Mouse (Mus musculus): ENCODE measurements around the gene Sars2. TPM values are rescaled to one million over a fixed set of nuclear protein-coding genes. Genes with fewer than 3 reads are reported as not detected.
"Not testable (repeated sequence)": the region's sequence is repeated elsewhere in the genome, so short reads cannot be mapped to it uniquely, and the experiment has no call there.

Gene Sars2
- 28.8 and 33.0 TPM in 2 replicates for polyA plus RNA-seq (2014; fragmentation: Nextera tagmentation; extraction: Ambion mirVana)

- Histone ChIP-seq H3K27ac (ENCODE audit: low read depth, low read length) (peak within 1 kb of the TSS; percentile 78; the same call in 1 of the 2 replicates), H3K9ac (ENCODE audit: low read depth, low read length) (peak within 1 kb of the TSS; percentile 78), H3K4me1 (ENCODE audit: control insufficient read depth, insufficient read depth, low read length) (peaks cover 10% of the 10 kb centered on the region), H3K4me2 (replicated peaks; ENCODE audit: low read depth, low read length) (peak within 1 kb of the TSS; percentile 61), H3K4me3 (ENCODE audit: low read length) (peak within 1 kb of the TSS; percentile 76), H3K27me3 (ENCODE audit: control insufficient read depth, insufficient read depth, low read length) (no peaks in the 10 kb centered on the region), H3K36me3 (ENCODE audit: control insufficient read depth, insufficient read depth, low read length) (peaks cover 54% of the 10 kb centered on the region), H3K9me3 (ENCODE audit: control insufficient read depth, low read length) (no peaks in the 10 kb centered on the region)
- peak; percentile 98 for ATAC-seq (ENCODE audit: low FRiP score, low TSS enrichment)
- under 1% methylated on average over 39 of the region's 39 CpGs for WGBS
Observed at GRCm38 (mm10) chr7:28741709-28742438, at the start of gene Sars2, which contains the start of gene Mrps12. Sars2 (plus strand) TSS chr7:28741992. Mrps12 (minus strand) TSS chr7:28741820.

- Histone ChIP-seq H3K9ac (ENCODE audit: low read depth, low read length) (peak within 1 kb of the TSS; percentile 47), H3K9me3 (ENCODE audit: control insufficient read depth, low read length) (no peaks in the 10 kb centered on the region), H3K27me3 (ENCODE audit: control insufficient read depth, insufficient read depth, low read length) (no peaks in the 10 kb centered on the region), H3K27ac (ENCODE audit: low read depth, low read length) (0 out of 2 replicates have a peak within 1 kb of the TSS, but pooled peaks have one; percentile 4), H3K4me3 (ENCODE audit: low read length) (peak within 1 kb of the TSS; percentile 55), H3K4me2 (replicated peaks; ENCODE audit: low read depth, low read length) (peak within 1 kb of the TSS; percentile 82), H3K4me1 (ENCODE audit: control insufficient read depth, insufficient read depth, low read length) (no peaks in the 10 kb centered on the region; the same call in 1 of the 2 replicates), H3K36me3 (ENCODE audit: control insufficient read depth, insufficient read depth, low read length) (no peaks in the 10 kb centered on the region)
- 41% methylated on average over 27 of the region's 30 CpGs for WGBS
- peak; percentile 29; the same call in 1 of the 2 replicates for ATAC-seq (ENCODE audit: low FRiP score, low TSS enrichment)
Observed at GRCm38 (mm10) chr7:28692545-28693320, 49.1 kb upstream of the Sars2 start, which contains the start of gene Fbxo27. Fbxo27 (plus strand) TSS chr7:28692849.

- Histone ChIP-seq H3K4me1 (ENCODE audit: control insufficient read depth, insufficient read depth, low read length) (no peaks in the 10 kb centered on the region; the same call in 1 of the 2 replicates), H3K27ac (ENCODE audit: low read depth, low read length) (0 out of 2 replicates have a peak overlapping the region, but pooled peaks have one; percentile 4), H3K36me3 (ENCODE audit: control insufficient read depth, insufficient read depth, low read length) (no peaks in the 10 kb centered on the region), H3K9me3 (ENCODE audit: control insufficient read depth, low read length) (no peaks in the 10 kb centered on the region), H3K27me3 (ENCODE audit: control insufficient read depth, insufficient read depth, low read length) (no peaks in the 10 kb centered on the region), H3K4me3 (ENCODE audit: low read length) (peak overlapping the region; percentile 55), H3K4me2 (replicated peaks; ENCODE audit: low read depth, low read length) (peak overlapping the region; percentile 82), H3K9ac (ENCODE audit: low read depth, low read length) (peak overlapping the region; percentile 47)
- 3% methylated on average over 36 of the region's 38 CpGs for WGBS
- peak; percentile 86 for ATAC-seq (ENCODE audit: low FRiP score, low TSS enrichment)
Observed at GRCm38 (mm10) chr7:28693321-28693966, 48.3 kb upstream of the Sars2 start.

- H3K4me1 ChIP-seq (ENCODE audit: control insufficient read depth, insufficient read depth, low read length) = no peaks in the 10 kb centered on the region; the same call in 1 of the 2 replicates
- no peaks in the 10 kb centered on the region for H3K9me3 ChIP-seq (ENCODE audit: control insufficient read depth, low read length)
- H3K27me3 ChIP-seq (ENCODE audit: control insufficient read depth, insufficient read depth, low read length) = no peaks in the 10 kb centered on the region
- H3K4me3 ChIP-seq (ENCODE audit: low read length) = peak overlapping the region; percentile 4; the same call in 1 of the 2 replicates
- peak overlapping the region; percentile 34 for H3K4me2 ChIP-seq (replicated peaks; ENCODE audit: low read depth, low read length)
- no peak overlapping the region for H3K9ac ChIP-seq (ENCODE audit: low read depth, low read length)
- no peaks in the 10 kb centered on the region for H3K36me3 ChIP-seq (ENCODE audit: control insufficient read depth, insufficient read depth, low read length)
- WGBS = 6% methylated on average over 14 of the region's 14 CpGs
- no peak for ATAC-seq (ENCODE audit: low FRiP score, low TSS enrichment)
- H3K27ac ChIP-seq (ENCODE audit: low read depth, low read length) = no peak overlapping the region
Observed at GRCm38 (mm10) chr7:28694423-28694822, 47.4 kb upstream of the Sars2 start.

- Histone ChIP-seq H3K36me3 (ENCODE audit: control insufficient read depth, insufficient read depth, low read length) (no peaks in the 10 kb centered on the region), H3K4me3 (ENCODE audit: low read length) (no peak overlapping the region), H3K27ac (ENCODE audit: low read depth, low read length) (no peak overlapping the region), H3K9me3 (ENCODE audit: control insufficient read depth, low read length) (no peaks in the 10 kb centered on the region), H3K9ac (ENCODE audit: low read depth, low read length) (no peak overlapping the region), H3K4me2 (replicated peaks; ENCODE audit: low read depth, low read length) (no peak overlapping the region), H3K27me3 (ENCODE audit: control insufficient read depth, insufficient read depth, low read length) (no peaks in the 10 kb centered on the region), H3K4me1 (ENCODE audit: control insufficient read depth, insufficient read depth, low read length) (no peaks in the 10 kb centered on the region; the same call in 1 of the 2 replicates)
- WGBS = 61% methylated on average over 8 of the region's 8 CpGs
- ATAC-seq (ENCODE audit: low FRiP score, low TSS enrichment) = no peak
Observed at GRCm38 (mm10) chr7:28694966-28695511, 46.8 kb upstream of the Sars2 start.

GRCm38 (mm10) chr7:28697277-28697676 lies 44.5 kb upstream of the Sars2 start:
- Histone ChIP-seq H3K4me2 (replicated peaks; ENCODE audit: low read depth, low read length) (no peak overlapping the region), H3K27ac (ENCODE audit: low read depth, low read length) (no peak overlapping the region), H3K4me3 (ENCODE audit: low read length) (no peak overlapping the region), H3K36me3 (ENCODE audit: control insufficient read depth, insufficient read depth, low read length) (no peaks in the 10 kb centered on the region), H3K27me3 (ENCODE audit: control insufficient read depth, insufficient read depth, low read length) (no peaks in the 10 kb centered on the region), H3K9me3 (ENCODE audit: control insufficient read depth, low read length) (0 out of 2 replicates have a peak, but pooled peaks cover 4% of the 10 kb centered on the region), H3K9ac (ENCODE audit: low read depth, low read length) (no peak overlapping the region), H3K4me1 (ENCODE audit: control insufficient read depth, insufficient read depth, low read length) (no peaks in the 10 kb centered on the region; the same call in 1 of the 2 replicates)
- ATAC-seq (ENCODE audit: low FRiP score, low TSS enrichment) = no peak
- 96% methylated on average over 11 of the region's 11 CpGs for WGBS

GRCm38 (mm10) chr7:28700269-28700668 lies 41.5 kb upstream of the Sars2 start:
- no peaks in the 10 kb centered on the region for H3K36me3 ChIP-seq (ENCODE audit: control insufficient read depth, insufficient read depth, low read length)
- no peak overlapping the region for H3K4me3 ChIP-seq (ENCODE audit: low read length)
- 0 out of 2 replicates have a peak, but pooled peaks cover 4% of the 10 kb centered on the region for H3K9me3 ChIP-seq (ENCODE audit: control insufficient read depth, low read length)
- no peak overlapping the region for H3K4me2 ChIP-seq (replicated peaks; ENCODE audit: low read depth, low read length)
- H3K4me1 ChIP-seq (ENCODE audit: control insufficient read depth, insufficient read depth, low read length) = no peaks in the 10 kb centered on the region
- no peak for ATAC-seq (ENCODE audit: low FRiP score, low TSS enrichment)
- no peaks in the 10 kb centered on the region for H3K27me3 ChIP-seq (ENCODE audit: control insufficient read depth, insufficient read depth, low read length)
- no peak overlapping the region for H3K9ac ChIP-seq (ENCODE audit: low read depth, low read length)
- H3K27ac ChIP-seq (ENCODE audit: low read depth, low read length) = no peak overlapping the region
- WGBS = 98% methylated on average over 4 of the region's 4 CpGs

- not testable (repeated sequence) for H3K4me3 ChIP-seq (ENCODE audit: low read length); H3K9me3 ChIP-seq (ENCODE audit: control insufficient read depth, low read length); ATAC-seq (ENCODE audit: low FRiP score, low TSS enrichment); H3K27me3 ChIP-seq (ENCODE audit: control insufficient read depth, insufficient read depth, low read length); H3K4me2 ChIP-seq (replicated peaks; ENCODE audit: low read depth, low read length); H3K9ac ChIP-seq (ENCODE audit: low read depth, low read length); H3K27ac ChIP-seq (ENCODE audit: low read depth, low read length); H3K36me3 ChIP-seq (ENCODE audit: control insufficient read depth, insufficient read depth, low read length); H3K4me1 ChIP-seq (ENCODE audit: control insufficient read depth, insufficient read depth, low read length)
- 96% methylated on average over 12 of the region's 12 CpGs for WGBS
Observed at GRCm38 (mm10) chr7:28701306-28701705, 40.5 kb upstream of the Sars2 start.
